ENCODE assay signal across 14 mouse cellular contexts in the genomic region with DNA sequence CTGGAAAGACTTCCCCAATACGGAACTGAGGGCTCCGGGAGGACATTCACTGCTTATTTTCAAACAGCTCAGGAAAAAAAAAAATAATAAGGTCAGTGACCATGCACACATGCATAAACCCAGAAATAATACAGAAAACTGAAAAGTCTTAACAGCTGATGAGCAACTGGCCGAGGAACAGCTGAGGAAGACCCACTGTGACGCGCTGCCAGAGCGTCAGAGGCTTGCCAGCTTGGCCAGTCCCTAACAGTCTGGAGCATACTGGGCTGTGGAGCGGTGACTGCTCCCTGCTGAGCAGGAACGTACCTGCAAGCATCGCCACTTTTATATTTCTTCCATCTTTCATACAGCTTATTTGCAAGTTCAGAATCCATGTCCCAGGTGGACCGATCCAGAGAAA.
"Had no signal": no experiment of that assay in that cellular context is flagged by ENCODE, and none has a peak within 500 bp of the region (broad histone marks: within the 10 kb centered on the region; RNA-seq: fewer than 3 reads in every experiment).

No protein-coding gene starts in this region.

- DNase-seq: lung, adult 18-20 months; lung, embryonic 14.5 days; lung, postnatal 10 days; lung, postnatal 4 days; midbrain, embryonic 14.5 days; right cerebral cortex, postnatal 14 days; thymus, adult 2 months; thymus, postnatal 25 days; thymus, postnatal 4 days had no signal

- H3K4me3 ChIP-seq: midbrain, embryonic 10.5 days; midbrain, embryonic 12.5 days; neural tube, embryonic 12.5 days; stomach, embryonic 15.5 days had no signal

- H3K27ac ChIP-seq: midbrain, embryonic 10.5 days; midbrain, embryonic 12.5 days; neural tube, embryonic 12.5 days; stomach, embryonic 15.5 days; stomach, postnatal 0 days had no signal
